Mouse (Mus musculus) cerebellum, adult 8-10 months (tissue): ENCODE measurements around the gene Tas2r126.
A peak's percentile ranks its signal among the peaks of the same experiment; 100 is the strongest.
"Not testable (repeated sequence)": the region's sequence is repeated elsewhere in the genome, so short reads cannot be mapped to it uniquely, and the experiment has no call there.

Experiments
- DNase-seq: peaks from one replicate; pipeline ENCODE4 v3.0.0; 2022

Tas2r126 gene

GRCm38 (mm10) chr6:42434446-42434845, at the start of gene Tas2r126:
Tas2r126 (plus strand) TSS chr6:42434535.
- DNase-seq, result no peak

GRCm38 (mm10) chr6:42385635-42386034, 48.7 kb upstream of the Tas2r126 start:
- DNase-seq, result no peak

- DNase-seq, result no peak
Measured at GRCm38 (mm10) chr6:42391796-42392330, 42.5 kb upstream of the Tas2r126 start.

GRCm38 (mm10) chr6:42395960-42396809, 38.1 kb upstream of the Tas2r126 start:
- DNase-seq, result peak; percentile 16

GRCm38 (mm10) chr6:42397041-42397657, 37.2 kb upstream of the Tas2r126 start:
- no peak for DNase-seq

GRCm38 (mm10) chr6:42398285-42398684, 36.0 kb upstream of the Tas2r126 start:
- DNase-seq, result no peak

GRCm38 (mm10) chr6:42398998-42399397, 35.3 kb upstream of the Tas2r126 start:
- no peak for DNase-seq

GRCm38 (mm10) chr6:42399938-42400337, 34.4 kb upstream of the Tas2r126 start, which contains the start of gene Tas2r143:
Tas2r143 (plus strand) TSS chr6:42400238.
- DNase-seq, result no peak

- DNase-seq, result no peak
Measured at GRCm38 (mm10) chr6:42405134-42405533, 29.2 kb upstream of the Tas2r126 start, which contains the start of gene Tas2r135. Tas2r135 (plus strand) TSS chr6:42405434.

GRCm38 (mm10) chr6:42419443-42419842, 14.9 kb upstream of the Tas2r126 start:
- no peak for DNase-seq

GRCm38 (mm10) chr6:42421439-42421838, 12.9 kb upstream of the Tas2r126 start:
- no peak for DNase-seq

- no peak for DNase-seq
Measured at GRCm38 (mm10) chr6:42424472-42424871, 9.9 kb upstream of the Tas2r126 start.

GRCm38 (mm10) chr6:42426337-42426736, 8.0 kb upstream of the Tas2r126 start:
- DNase-seq, result no peak

GRCm38 (mm10) chr6:42433554-42433953, 781 bp upstream of the Tas2r126 start:
- DNase-seq, result no peak

- DNase-seq, result no peak
Measured at GRCm38 (mm10) chr6:42435490-42435889, 1.2 kb downstream of the Tas2r126 start.

- no peak for DNase-seq
Measured at GRCm38 (mm10) chr6:42441395-42441794, 7.1 kb downstream of the Tas2r126 start.

GRCm38 (mm10) chr6:42444491-42444890, 10.2 kb downstream of the Tas2r126 start:
- DNase-seq, result no peak

- no peak for DNase-seq
Measured at GRCm38 (mm10) chr6:42447381-42447780, 13.0 kb downstream of the Tas2r126 start.

GRCm38 (mm10) chr6:42465096-42465495, 30.8 kb downstream of the Tas2r126 start, which contains the start of gene Olfr458:
Olfr458 (minus strand) TSS chr6:42465196.
- DNase-seq, result no peak

GRCm38 (mm10) chr6:42470542-42470941, 36.2 kb downstream of the Tas2r126 start:
- DNase-seq, result no peak

GRCm38 (mm10) chr6:42471298-42471697, 37.0 kb downstream of the Tas2r126 start:
- DNase-seq, result not testable (repeated sequence)

- no peak for DNase-seq
Measured at GRCm38 (mm10) chr6:42476235-42476634, 41.9 kb downstream of the Tas2r126 start, which contains the start of gene Olfr457. Olfr457 (minus strand) TSS chr6:42476335.

- no peak for DNase-seq
Measured at GRCm38 (mm10) chr6:42484633-42485032, 50.3 kb downstream of the Tas2r126 start.
